Mouse (Mus musculus) Patski (cell line): ENCODE results near the gene Plekha6. TPM values are rescaled to one million over a fixed set of nuclear protein-coding genes. Genes with fewer than 3 reads are reported as not detected.

Source experiments
- ATAC-seq: fragments of 100-300 bp; one replicate; pipeline ENCODE4 v1.8.0; 2021
- CTCF ChIA-PET: fragments of 350-600 bp; sonication (Branson Sonifier 250); formaldehyde crosslinking; loops from one replicate; lab custom pipeline; 2022; ENCODE audit warnings: inconsistent platforms; lab: Charles Lee
- POLR2A ChIA-PET: fragments of 350-600 bp; sonication (Branson Sonifier 250); formaldehyde crosslinking; loops from one replicate; lab custom pipeline; 2022; ENCODE audit warnings: antibody characterized with exemption, inconsistent platforms; lab: Charles Lee
- DNase-seq: peaks from one replicate; pipeline ENCODE4 v3.0.0-alpha.2; 2011; ENCODE audit warnings: low read depth, low spot score
- H3K27me3 ChIP-seq: fragments of 371-371 bp; one replicate; pipeline ENCODE4 v1.5.1; 2021
- CTCF ChIP-seq: fragments of 100-300 bp; IDR thresholded peaks from one replicate; pipeline ENCODE4 v1.5.1; 2021
- in situ Hi-C: fragments of 300-500 bp; cut with MboI; formaldehyde crosslinking; loops from 3 replicates; pipeline ENCODE4 v1.11.1; 2018; ENCODE audit warnings: low pct_unique_long_range_greater_than_20kb, mixed read lengths
- polyA plus RNA-seq: library from polyadenylated mRNA; unstranded; gene quantifications from one replicate; pipeline ENCODE4 v1.2.3, GENCODE M21; 2021

Plekha6 gene
- polyA plus RNA-seq, 1 experiment from 2014 or later, result 17.6 TPM

- H3K27me3 ChIP-seq, result no peaks in the 10 kb centered on the region
- ATAC-seq (no peak), DNase-seq (no peak)
- no peak for TF ChIP-seq CTCF
- ChIA-PET CTCF (no interaction called here), POLR2A (no interaction called here)
- in situ Hi-C loops, result no loop called here
These were observed 91.8 kb downstream of the Plekha6 start for GRCm38 (mm10) chr1:133255776-133256175.

GRCm38 (mm10) chr1:133256347-133256746 is 92.3 kb downstream of the Plekha6 start:
- CTCF ChIA-PET, result no interaction called here
- no peaks in the 10 kb centered on the region for H3K27me3 ChIP-seq
- ATAC-seq, result no peak
- in situ Hi-C loops, result no loop called here
- no peak for DNase-seq
- POLR2A ChIA-PET, result interaction anchor here (1.2 kb wide), 1 partner anchor 11 kb away, joined by 3 read pairs; no protein-coding TSS in a partner anchor
- no peak for TF ChIP-seq CTCF

GRCm38 (mm10) chr1:133258694-133259093 is 94.7 kb downstream of the Plekha6 start:
- ATAC-seq, result no peak
- POLR2A ChIA-PET, result no interaction called here
- no peak for TF ChIP-seq CTCF

GRCm38 (mm10) chr1:133262628-133263027 is 98.6 kb downstream of the Plekha6 start:
- no peaks in the 10 kb centered on the region for H3K27me3 ChIP-seq
- TF ChIP-seq CTCF, result no peak
- POLR2A ChIA-PET, result no interaction called here
- CTCF ChIA-PET, result no interaction called here
- DNase-seq, result no peak
- no peak for ATAC-seq
- in situ Hi-C loops, result no loop called here

More at GRCm38 (mm10) chr1:133258694-133259093, 94.7 kb downstream of the Plekha6 start:
- DNase-seq, result no peak
- in situ Hi-C loops, result no loop called here
- CTCF ChIA-PET, result interaction anchor here (1.0 to 1.1 kb wide), 3 partner anchors 22 to 77 kb away, joined by 3 to 6 read pairs (median 3); no protein-coding TSS in a partner anchor
- no peaks in the 10 kb centered on the region for H3K27me3 ChIP-seq

GRCm38 (mm10) chr1:133263134-133263533 is 99.1 kb downstream of the Plekha6 start:
- in situ Hi-C loops, result no loop called here
- ATAC-seq (no peak), DNase-seq (no peak)
- H3K27me3 ChIP-seq, result no peaks in the 10 kb centered on the region
- ChIA-PET POLR2A (no interaction called here), CTCF (no interaction called here)
- TF ChIP-seq CTCF, result no peak

GRCm38 (mm10) chr1:133264367-133264766 is 100.4 kb downstream of the Plekha6 start:
- in situ Hi-C loops, result no loop called here
- no peak for ATAC-seq
- ChIA-PET CTCF (interaction anchor here (0.9 to 4.5 kb wide), 3 partner anchors 27 to 43 kb away, joined by 3 to 22 read pairs (median 3); no protein-coding TSS in a partner anchor), POLR2A (no interaction called here)
- H3K27me3 ChIP-seq, result no peaks in the 10 kb centered on the region
- no peak for TF ChIP-seq CTCF
- no peak for DNase-seq

- in situ Hi-C loops, result no loop called here
- H3K27me3 ChIP-seq, result no peaks in the 10 kb centered on the region
- ChIA-PET CTCF (interaction anchor here (1.0 to 4.5 kb wide), 2 partner anchors 42 to 92 kb away, joined by 3 to 22 read pairs; no protein-coding TSS in a partner anchor), POLR2A (no interaction called here)
- TF ChIP-seq CTCF, result no peak
- DNase-seq, result peak; percentile 22
- ATAC-seq, result peak; percentile 48
These were observed 101.2 kb downstream of the Plekha6 start for GRCm38 (mm10) chr1:133265114-133265766.

GRCm38 (mm10) chr1:133267094-133267493 is 103.1 kb downstream of the Plekha6 start:
- POLR2A ChIA-PET, result interaction anchor here (1.2 kb wide), 1 partner anchor 10 kb away, joined by 3 read pairs; no protein-coding TSS in a partner anchor
- CTCF ChIA-PET, result interaction anchor here (1.8 to 4.5 kb wide), 2 partner anchors 9 to 40 kb away, joined by 4 to 22 read pairs; no protein-coding TSS in a partner anchor
- no peak for ATAC-seq
- no peaks in the 10 kb centered on the region for H3K27me3 ChIP-seq
- no peak for TF ChIP-seq CTCF
- in situ Hi-C loops, result no loop called here
- DNase-seq, result no peak

- DNase-seq, result no peak
- ATAC-seq, result no peak
- no peak for TF ChIP-seq CTCF
- ChIA-PET CTCF (interaction anchor here (1.0 to 4.5 kb wide), 5 partner anchors 8 to 87 kb away, joined by 3 to 22 read pairs (median 4); no protein-coding TSS in a partner anchor), POLR2A (interaction anchor here (1.2 kb wide), 1 partner anchor 11 kb away, joined by 3 read pairs; no protein-coding TSS in a partner anchor)
- in situ Hi-C loops, result no loop called here
- H3K27me3 ChIP-seq, result no peaks in the 10 kb centered on the region
These were observed 103.9 kb downstream of the Plekha6 start for GRCm38 (mm10) chr1:133267813-133268492.

GRCm38 (mm10) chr1:133268503-133268902 is 104.5 kb downstream of the Plekha6 start:
- in situ Hi-C loops, result no loop called here
- TF ChIP-seq CTCF, result no peak
- no peaks in the 10 kb centered on the region for H3K27me3 ChIP-seq
- POLR2A ChIA-PET, result no interaction called here
- CTCF ChIA-PET, result interaction anchor here (1.0 to 4.5 kb wide), 4 partner anchors 37 to 87 kb away, joined by 3 to 22 read pairs (median 4); no protein-coding TSS in a partner anchor
- DNase-seq (no peak), ATAC-seq (no peak)

GRCm38 (mm10) chr1:133270336-133270735 is 106.3 kb downstream of the Plekha6 start:
- POLR2A ChIA-PET, result no interaction called here
- no peaks in the 10 kb centered on the region for H3K27me3 ChIP-seq
- no peak for TF ChIP-seq CTCF
- DNase-seq, result no peak
- CTCF ChIA-PET, result interaction anchor here (1.0 to 1.1 kb wide), 3 partner anchors 11 to 60 kb away, joined by 3 read pairs; no protein-coding TSS in a partner anchor
- in situ Hi-C loops, result no loop called here
- ATAC-seq, result no peak
